Mouse (Mus musculus): Measurements from ENCODE around the gene Iqcf1. TPM values are rescaled to one million over a fixed set of nuclear protein-coding genes. Genes with fewer than 3 reads are reported as not detected.

Iqcf1 gene
- total and polyA plus RNA-seq, 3 experiments: not detected

DNA sequence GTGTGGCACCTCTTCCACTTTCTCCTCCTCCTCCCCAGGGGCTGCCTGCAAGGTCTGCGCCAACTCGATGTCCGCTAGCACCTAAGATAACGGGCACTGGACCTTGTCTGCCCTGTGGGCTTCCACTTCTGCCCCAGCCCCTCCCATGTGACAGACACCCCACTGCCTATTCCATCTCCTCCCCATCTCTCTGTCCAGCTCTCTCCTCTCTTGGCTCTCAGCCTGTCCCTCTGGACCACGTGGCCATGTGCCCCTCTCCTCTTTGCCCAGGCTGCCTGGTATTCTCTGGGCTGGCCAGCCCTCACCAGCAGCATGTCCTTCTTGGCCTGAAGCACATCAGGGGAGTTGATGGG lies 26.0 kb upstream of the Iqcf1 start:
- Histone ChIP-seq H3K27me3 (replicated peaks) (no peaks in the 10 kb centered on the region), H3K27ac (ENCODE audit: insufficient read depth, low read depth) (no peak overlapping the region), H3K36me3 (replicated peaks in 1 of 2; ENCODE audit: control insufficient read depth in 1 of 2, insufficient read depth in 1 of 2, low read length in 1 of 2) (peaks cover 2 to 40% of the 10 kb centered on the region in 2 experiments), H3K79me2 (replicated peaks; ENCODE audit: control insufficient read depth, extremely low read depth, insufficient read depth, poor library complexity, severe bottlenecking) (peaks cover 16% of the 10 kb centered on the region), H3K9me3 (replicated peaks; ENCODE audit: low read length) (no peaks in the 10 kb centered on the region), H3K9ac (ENCODE audit: insufficient read depth, low read depth) (no peak overlapping the region), H3K4me3 (replicated peaks in 1 of 3; ENCODE audit: low read depth in 2 of 3, low read length in 2 of 3, poor library complexity in 1 of 3) (no peak overlapping the region), H3K4me1 (ENCODE audit: control insufficient read depth in 1 of 2, insufficient read depth in 2 of 2) (peaks cover 0 to 43% of the 10 kb centered on the region in 2 experiments; a peak in 3 of 4 replicates), H3K4me2 (ENCODE audit: insufficient read depth, low read depth, poor library complexity, severe bottlenecking) (no peak overlapping the region)
- in situ Hi-C loops (cut with MboI; ENCODE audit: low pct_ligation_motif_present, low pct_unique_long_range_greater_than_20kb, low sequenced_read_pairs): no loop called here
- no peak for DNase-seq (ENCODE audit: extremely low read depth)
- dilution Hi-C loops (cut with MboI; ENCODE audit: extremely low pct_ligation_motif_present, extremely low pct_unique_long_range_greater_than_20kb, low sequenced_read_pairs): no loop called here
- TF ChIP-seq POLR2AphosphoS2 (IDR thresholded peaks at IDR 0.05; ENCODE audit: low read depth, low read length) (no peak), E2F4 (IDR thresholded peaks at IDR 0.05; ENCODE audit: insufficient replicate concordance, low read depth, low read length) (no peak), SIN3A (IDR thresholded peaks at IDR 0.05; ENCODE audit: low read length) (no peak), NRF1 (IDR thresholded peaks at IDR 0.05; ENCODE audit: low read depth, low read length) (no peak), RCOR1 (conservative IDR thresholded peaks at IDR 0.05; ENCODE audit: low read depth, low read length) (no peak), USF1 (IDR thresholded peaks at IDR 0.05; ENCODE audit: low read depth, low read length) (no peak), RAD21 (IDR thresholded peaks at IDR 0.05; ENCODE audit: low read depth, low read length) (no peak), ELF1 (IDR thresholded peaks at IDR 0.05; ENCODE audit: low read depth, low read length) (no peak)

DNA sequence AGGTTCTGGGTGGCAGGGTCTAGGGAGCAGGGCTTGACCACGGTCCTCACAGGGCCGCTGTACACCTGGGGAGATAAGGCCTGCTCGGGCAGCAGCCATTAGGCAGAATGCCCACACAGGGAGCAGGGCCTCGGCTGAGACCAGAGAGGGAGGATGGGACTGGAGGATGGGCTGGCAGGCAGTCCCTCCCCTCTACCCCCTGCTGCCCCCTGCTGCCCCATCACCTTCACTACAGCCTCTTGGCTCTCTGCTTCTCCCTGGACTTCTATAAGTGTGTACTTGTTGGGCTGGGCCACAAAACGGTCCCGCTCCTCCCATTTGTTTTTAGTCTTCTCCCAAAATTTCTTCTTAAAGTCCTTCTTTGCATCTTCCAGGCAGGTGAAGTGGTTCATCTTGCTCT lies 25.3 kb upstream of the Iqcf1 start:
- dilution Hi-C loops (cut with MboI; ENCODE audit: extremely low pct_ligation_motif_present, extremely low pct_unique_long_range_greater_than_20kb, low sequenced_read_pairs) (no loop called here), in situ Hi-C loops (cut with MboI; ENCODE audit: low pct_ligation_motif_present, low pct_unique_long_range_greater_than_20kb, low sequenced_read_pairs) (no loop called here)
- H3K36me3 ChIP-seq (replicated peaks in 1 of 2; ENCODE audit: control insufficient read depth in 1 of 2, insufficient read depth in 1 of 2, low read length in 1 of 2): peaks cover 3 to 47% of the 10 kb centered on the region in 2 experiments
- peaks cover 23% of the 10 kb centered on the region for H3K79me2 ChIP-seq (replicated peaks; ENCODE audit: control insufficient read depth, extremely low read depth, insufficient read depth, poor library complexity, severe bottlenecking)
- no peaks in the 10 kb centered on the region for H3K27me3 ChIP-seq (replicated peaks)
- peak overlapping the region; percentile 18; the same call in 1 of the 2 replicates for H3K9ac ChIP-seq (ENCODE audit: insufficient read depth, low read depth)
- H3K27ac ChIP-seq (ENCODE audit: insufficient read depth, low read depth): no peak overlapping the region
- H3K4me1 ChIP-seq (ENCODE audit: control insufficient read depth in 1 of 2, insufficient read depth in 2 of 2): peaks cover 2 to 51% of the 10 kb centered on the region in 2 experiments; a peak in 3 of 4 replicates
- H3K9me3 ChIP-seq (replicated peaks; ENCODE audit: low read length): no peaks in the 10 kb centered on the region
- peak overlapping the region; percentile 90 for H3K4me2 ChIP-seq (ENCODE audit: insufficient read depth, low read depth, poor library complexity, severe bottlenecking)
- peak; percentile 77 for DNase-seq (ENCODE audit: extremely low read depth)
- H3K4me3 ChIP-seq (replicated peaks in 1 of 3; ENCODE audit: low read depth in 2 of 3, low read length in 2 of 3, poor library complexity in 1 of 3): peak overlapping the region in 2 of 3 experiments; percentile 54 to 77
- TF ChIP-seq ZNF384 (IDR thresholded peaks at IDR 0.05; ENCODE audit: low read depth, low read length): no peak
- TF ChIP-seq ZC3H11A (IDR thresholded peaks at IDR 0.05; ENCODE audit: low read depth, low read length): no peak
- no peak for TF ChIP-seq RCOR1 (conservative IDR thresholded peaks at IDR 0.05; ENCODE audit: low read depth, low read length)
- no peak for TF ChIP-seq ETS1 (conservative IDR thresholded peaks at IDR 0.05; ENCODE audit: low read depth, low read length)
- TF ChIP-seq USF1 (IDR thresholded peaks at IDR 0.05; ENCODE audit: low read depth, low read length): no peak
- no peak for TF ChIP-seq PAX5 (IDR thresholded peaks at IDR 0.05; ENCODE audit: low read length)
- no peak for TF ChIP-seq JUN (IDR thresholded peaks at IDR 0.05; ENCODE audit: insufficient read depth, low read depth, low read length)
- TF ChIP-seq MAZ (IDR thresholded peaks at IDR 0.05; ENCODE audit: low read depth, low read length): no peak; the same call in 1 of the 2 replicates
- TF ChIP-seq E2F4 (IDR thresholded peaks at IDR 0.05; ENCODE audit: insufficient replicate concordance, low read depth, low read length): no peak
- TF ChIP-seq ZMIZ1 (IDR thresholded peaks at IDR 0.05; ENCODE audit: low read depth, low read length): no peak
- TF ChIP-seq USF2 (conservative IDR thresholded peaks at IDR 0.05; ENCODE audit: low read depth, low read length): no peak
- 0 out of 2 replicates have a peak, but pooled peaks have one; percentile 9 for TF ChIP-seq NRF1 (IDR thresholded peaks at IDR 0.05; ENCODE audit: low read depth, low read length)
- TF ChIP-seq ELF1 (IDR thresholded peaks at IDR 0.05; ENCODE audit: low read depth, low read length): no peak; the same call in 1 of the 2 replicates
- no peak for TF ChIP-seq JUND (conservative IDR thresholded peaks at IDR 0.05; ENCODE audit: low read depth, low read length)
- TF ChIP-seq NELFE (IDR thresholded peaks at IDR 0.05; ENCODE audit: low read depth, low read length): no peak
- TF ChIP-seq MAX (IDR thresholded peaks at IDR 0.05; ENCODE audit: low read length): no peak
- TF ChIP-seq GABPA (IDR thresholded peaks at IDR 0.05; ENCODE audit: insufficient replicate concordance, low read depth, low read length): no peak
- no peak for TF ChIP-seq EP300 (IDR thresholded peaks at IDR 0.05; ENCODE audit: low read length)
- no peak for TF ChIP-seq POLR2AphosphoS2 (IDR thresholded peaks at IDR 0.05; ENCODE audit: low read depth, low read length)
- TF ChIP-seq BHLHE40 (IDR thresholded peaks at IDR 0.05; ENCODE audit: low read depth, low read length): no peak
- no peak for TF ChIP-seq UBTF (IDR thresholded peaks at IDR 0.05; ENCODE audit: low read depth, low read length)
- no peak for TF ChIP-seq CHD1 (IDR thresholded peaks at IDR 0.05; ENCODE audit: low read depth, low read length)
- peak; percentile 50 to 71; a peak in 3 of 4 replicates for TF ChIP-seq CTCF (conservative IDR thresholded peaks at IDR 0.05 in 1 of 2, IDR thresholded peaks at IDR 0.05 in 1 of 2; ENCODE audit: low read depth in 2 of 2, low read length in 2 of 2)
- no peak for TF ChIP-seq TCF12 (IDR thresholded peaks at IDR 0.05; ENCODE audit: low read depth, low read length)
- peak; percentile 33; the same call in 1 of the 2 replicates for TF ChIP-seq POLR2A (IDR thresholded peaks at IDR 0.05; ENCODE audit: low read depth, low read length)
- peak; percentile 83 for TF ChIP-seq CHD2 (IDR thresholded peaks at IDR 0.05; ENCODE audit: low read length)
- no peak for TF ChIP-seq MXI1 (IDR thresholded peaks at IDR 0.05; ENCODE audit: low read depth, low read length)
- peak; percentile 28; the same call in 1 of the 2 replicates for TF ChIP-seq IRF4 (IDR thresholded peaks at IDR 0.05; ENCODE audit: low read depth, low read length)
- TF ChIP-seq ZKSCAN1 (IDR thresholded peaks at IDR 0.05; ENCODE audit: borderline replicate concordance, low read depth, low read length): no peak
- TF ChIP-seq KAT2A (IDR thresholded peaks at IDR 0.05; ENCODE audit: insufficient replicate concordance, low read length): no peak
